Mouse (Mus musculus) liver, adult 2 months (tissue): ENCODE measurements around the gene Ltv1. TPM values are rescaled to one million over a fixed set of nuclear protein-coding genes. Genes with fewer than 3 reads are reported as not detected.

Source experiments
- DNase-seq: peaks from one replicate; pipeline ENCODE4 v3.0.0-alpha.2; 2011; ENCODE audit warnings: low read depth, low spot score; ENCODE audit errors: extremely low read depth
- H3K27ac ChIP-seq: fragments of 200-500 bp; replicated peaks from 2 replicates; pipeline ENCODE4 v1.5.1; 2012; ENCODE audit warnings: low read depth, mild to moderate bottlenecking, control low read depth, inconsistent platforms, low read length; ENCODE audit not compliant: insufficient read depth
- H3K27me3 ChIP-seq: fragments of 200-500 bp; 2 replicates; pipeline ENCODE4 v1.6.1; 2012; ENCODE audit warnings: mild to moderate bottlenecking, moderate library complexity, low read length, inconsistent platforms; ENCODE audit not compliant: control insufficient read depth, insufficient read depth
- H3K36me3 ChIP-seq: fragments of 200-500 bp; 2 replicates; pipeline ENCODE4 v1.6.1; 2012; ENCODE audit warnings: low read length, inconsistent platforms; ENCODE audit not compliant: control insufficient read depth, insufficient read depth
- H3K4me1 ChIP-seq: fragments of 200-500 bp; 2 replicates; pipeline ENCODE4 v1.6.1; 2011; ENCODE audit warnings: low read length; ENCODE audit not compliant: control insufficient read depth, insufficient read depth
- H3K4me3 ChIP-seq: fragments of 200-500 bp; 2 replicates; pipeline ENCODE4 v1.5.1; 2011; ENCODE audit warnings: low read depth, mild to moderate bottlenecking, control low read depth, low read length, moderate library complexity; ENCODE audit not compliant: insufficient read depth
- H3K79me2 ChIP-seq: fragments of 200-500 bp; 2 replicates; pipeline ENCODE4 v1.6.1; 2012; ENCODE audit warnings: inconsistent platforms, mild to moderate bottlenecking, low read length, moderate library complexity; ENCODE audit not compliant: control insufficient read depth, insufficient read depth
- H3K9ac ChIP-seq: fragments of 200-500 bp; 2 replicates; pipeline ENCODE4 v1.6.1; 2012; ENCODE audit warnings: low read depth, mild to moderate bottlenecking, control low read depth, inconsistent platforms, low read length
- CTCF ChIP-seq: fragments of 200-500 bp; IDR thresholded peaks from 2 replicates; pipeline ENCODE4 v1.5.1; 2011; ENCODE audit warnings: low read depth, low read length, control low read depth
- POLR2A ChIP-seq: fragments of 200-500 bp; IDR thresholded peaks from 2 replicates; pipeline ENCODE4 v1.6.1; 2011; ENCODE audit warnings: low read length, control low read depth; ENCODE audit not compliant: insufficient read depth; ENCODE audit errors: extremely low read depth
- WGBS: fragments of 180-500 bp; shearing (Covaris S2); methylation state at CpG from one replicate; pipeline ENCODE4 v1.1.7; 2018; 5-methylcytosine and 5-hydroxymethylcytosine counted together
- polyA plus RNA-seq: library from polyadenylated mRNA; depleted of rRNA; stranded (reverse); fragments of >200 nt; gene quantifications from 2 replicates; pipeline ENCODE4 v1.2.3, GENCODE M21; 2012
- total RNA-seq: library from RNA; depleted of rRNA; stranded (reverse); fragments of >200 nt; gene quantifications from 2 replicates; pipeline ENCODE4 v1.2.3, GENCODE M21; 2014

Gene Ltv1
- total and polyA plus RNA-seq, 2 experiments = 7.6 to 8.4 TPM

DNA sequence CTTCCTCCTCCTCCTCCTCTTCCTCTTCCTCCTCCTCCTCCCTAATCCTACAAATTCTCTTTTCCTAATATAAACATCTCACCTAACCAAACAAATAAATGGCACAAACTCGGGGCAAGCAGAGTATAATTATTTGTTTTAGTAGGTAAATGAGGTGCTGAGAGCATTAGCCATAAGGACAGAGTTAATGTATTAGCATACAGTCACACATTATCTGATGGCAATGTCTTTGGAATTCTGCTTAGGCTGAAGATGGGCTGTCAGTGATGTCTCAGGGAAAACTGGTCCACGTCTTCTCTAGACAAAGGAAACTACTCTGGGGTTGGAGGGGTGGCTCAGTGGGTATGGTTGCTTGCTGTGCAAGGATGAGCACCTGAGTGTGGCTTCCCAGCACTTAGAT, 21.5 kb downstream of the Ltv1 start:
- Histone ChIP-seq H3K27me3 (no peaks in the 10 kb centered on the region), H3K36me3 (no peaks in the 10 kb centered on the region), H3K79me2 (no peaks in the 10 kb centered on the region), H3K4me1 (no peaks in the 10 kb centered on the region), H3K27ac (no peak overlapping the region), H3K9ac (no peak overlapping the region), H3K4me3 (no peak overlapping the region)
- TF ChIP-seq CTCF (no peak), POLR2A (no peak)
- no peak for DNase-seq
- WGBS = 50% methylated on average over 2 of the region's 2 CpGs

DNA sequence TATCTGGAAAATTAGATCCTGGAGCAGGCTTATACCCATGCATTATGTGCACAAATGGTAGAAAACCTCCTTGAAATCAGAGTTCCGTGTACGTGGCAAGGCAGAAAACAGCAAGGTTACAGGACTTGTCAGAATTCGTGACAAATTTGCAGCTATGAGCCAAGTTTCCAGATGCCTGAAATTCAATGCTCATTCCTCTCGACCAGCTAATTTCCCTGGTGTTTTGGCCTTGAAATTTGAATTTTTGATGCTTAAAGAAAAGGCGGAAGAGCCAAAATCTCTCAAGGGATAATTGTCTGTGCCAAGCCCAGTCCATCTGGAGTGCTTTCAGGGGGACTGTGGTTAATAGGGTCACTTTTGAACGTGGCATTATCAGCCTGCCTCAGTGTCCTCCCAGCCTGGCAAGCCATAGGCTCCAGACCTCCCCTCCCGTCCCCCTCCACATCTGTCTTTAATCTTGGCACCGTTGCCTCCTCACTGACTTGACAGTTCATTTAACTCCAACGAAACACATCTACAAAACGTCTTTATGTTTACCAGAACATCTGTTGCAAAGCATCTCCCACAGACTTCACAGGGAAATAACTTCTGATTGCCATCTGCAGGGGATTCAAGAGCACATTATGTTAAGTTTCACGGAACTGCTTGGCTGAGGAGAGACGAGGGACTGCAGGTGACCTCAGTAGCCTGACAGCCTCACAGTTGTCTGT, 22.1 kb downstream of the Ltv1 start:
- no peak overlapping the region for H3K9ac ChIP-seq
- TF ChIP-seq POLR2A = no peak
- TF ChIP-seq CTCF = no peak
- H3K27ac ChIP-seq = no peak overlapping the region
- WGBS = 63% methylated on average over 12 of the region's 12 CpGs
- no peaks in the 10 kb centered on the region for H3K27me3 ChIP-seq
- no peak for DNase-seq
- H3K79me2 ChIP-seq = no peaks in the 10 kb centered on the region
- H3K36me3 ChIP-seq = no peaks in the 10 kb centered on the region
- no peaks in the 10 kb centered on the region for H3K4me1 ChIP-seq
- no peak overlapping the region for H3K4me3 ChIP-seq

- WGBS = 80% methylated on average over 5 of the region's 5 CpGs
- DNase-seq = no peak
- H3K27ac ChIP-seq = no peak overlapping the region
- no peaks in the 10 kb centered on the region for H3K4me1 ChIP-seq
- H3K4me3 ChIP-seq = no peak overlapping the region
- TF ChIP-seq CTCF (no peak), POLR2A (no peak)
- no peaks in the 10 kb centered on the region for H3K27me3 ChIP-seq
- no peaks in the 10 kb centered on the region for H3K36me3 ChIP-seq
- H3K79me2 ChIP-seq = no peaks in the 10 kb centered on the region
- no peak overlapping the region for H3K9ac ChIP-seq
Observed at GRCm38 (mm10) chr10:13168461-13168860, 24.5 kb downstream of the Ltv1 start.

GRCm38 (mm10) chr10:13162031-13162430, 30.9 kb downstream of the Ltv1 start:
- no peak overlapping the region for H3K27ac ChIP-seq
- no peak for DNase-seq
- H3K27me3 ChIP-seq = no peaks in the 10 kb centered on the region
- no peak overlapping the region for H3K9ac ChIP-seq
- 73% methylated on average over 4 of the region's 4 CpGs for whole genome bisulfite sequencing
- H3K4me3 ChIP-seq = no peak overlapping the region
- H3K79me2 ChIP-seq = no peaks in the 10 kb centered on the region
- H3K4me1 ChIP-seq = no peaks in the 10 kb centered on the region
- no peaks in the 10 kb centered on the region for H3K36me3 ChIP-seq
- no peak for TF ChIP-seq CTCF
- no peak for TF ChIP-seq POLR2A

DNA sequence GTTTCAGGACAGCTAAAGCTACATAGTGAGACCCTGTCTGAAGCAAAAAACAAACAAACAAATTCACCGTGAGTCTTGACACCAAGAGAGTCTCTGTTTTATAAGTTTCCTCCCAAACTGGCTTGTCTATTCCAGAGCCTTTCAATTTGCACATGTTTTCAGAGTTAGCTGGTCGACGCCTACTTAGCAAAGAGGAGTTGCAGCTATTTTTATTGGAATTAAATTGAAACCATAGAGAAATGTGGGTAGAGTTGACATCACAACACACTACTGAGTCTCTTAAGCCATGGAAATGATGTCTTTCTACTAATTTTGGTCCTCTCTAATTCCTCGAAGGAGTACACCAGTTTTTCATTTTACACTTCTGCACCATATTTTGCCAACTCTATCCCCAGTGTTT, 32.1 kb downstream of the Ltv1 start:
- Histone ChIP-seq H3K4me1 (no peaks in the 10 kb centered on the region), H3K27ac (no peak overlapping the region), H3K36me3 (no peaks in the 10 kb centered on the region), H3K9ac (no peak overlapping the region), H3K4me3 (no peak overlapping the region), H3K27me3 (no peaks in the 10 kb centered on the region), H3K79me2 (no peaks in the 10 kb centered on the region)
- no peak for TF ChIP-seq POLR2A
- no peak for TF ChIP-seq CTCF
- WGBS = 90% methylated on average over 4 of the region's 4 CpGs
- no peak for DNase-seq

- WGBS = 83% methylated on average over 5 of the region's 5 CpGs
- no peak for DNase-seq
- no peak overlapping the region for H3K9ac ChIP-seq
- no peak overlapping the region for H3K27ac ChIP-seq
- no peak overlapping the region for H3K4me3 ChIP-seq
- no peaks in the 10 kb centered on the region for H3K36me3 ChIP-seq
- no peak for TF ChIP-seq CTCF
- TF ChIP-seq POLR2A = no peak
- no peaks in the 10 kb centered on the region for H3K79me2 ChIP-seq
- no peaks in the 10 kb centered on the region for H3K27me3 ChIP-seq
- H3K4me1 ChIP-seq = no peaks in the 10 kb centered on the region
Observed at GRCm38 (mm10) chr10:13155377-13155776, 37.6 kb downstream of the Ltv1 start.
